Mouse (Mus musculus) liver, embryonic 14.5 days (tissue): ENCODE results near the gene Enpp4.

Experiments used
- CTCF ChIP-seq: IDR thresholded peaks from 2 replicates; pipeline ENCODE4 v1.5.1; 2016; ENCODE audit warnings: antibody characterized with exemption, low read depth, control low read depth
- EP300 ChIP-seq: IDR thresholded peaks from 2 replicates; pipeline ENCODE4 v1.6.1; 2016; ENCODE audit warnings: antibody characterized with exemption, low read depth

DNA sequence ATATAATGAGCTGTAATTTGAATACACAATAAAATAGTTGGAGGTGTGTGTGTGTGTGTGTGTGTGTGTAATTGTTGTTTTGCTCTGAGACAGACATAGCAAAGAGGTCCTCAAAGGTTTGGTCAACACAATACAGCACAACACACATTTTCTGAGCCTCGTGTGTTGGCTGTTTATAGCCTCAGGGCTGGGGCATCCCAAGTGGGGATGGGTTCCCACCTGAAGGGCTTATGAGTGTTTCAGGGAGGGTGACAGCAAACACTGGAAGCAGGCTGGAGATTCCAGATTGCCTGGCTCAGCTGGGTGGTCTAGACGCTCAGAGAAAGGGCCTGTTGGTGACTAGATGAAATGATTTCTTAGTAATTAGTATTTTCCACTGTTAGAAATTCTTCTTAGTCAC is 49.6 kb upstream of the Enpp4 start:
- TF ChIP-seq CTCF (no peak), EP300 (no peak)
